Mouse (Mus musculus) CH12.LX (cell line): Measurements from ENCODE around the gene Tmem223.
A peak's percentile ranks its signal among the peaks of the same experiment; 100 is the strongest.

Source experiments
- CHD1 ChIP-seq: IDR thresholded peaks from 2 replicates; pipeline ENCODE4 v1.6.1; 2012; ENCODE audit warnings: low read depth, low read length, improper control_type of control experiment, inconsistent platforms
- CTCF ChIP-seq, 2 experiments: IDR thresholded peaks in 1 of 2; conservative IDR thresholded peaks in 1 of 2; 2 replicates each; pipeline ENCODE4 v1.5.1; 2011 to 2012; ENCODE audit warnings: low read depth in 2 of 2, low read length in 2 of 2, improper control_type of control experiment in 1 of 2, inconsistent platforms in 1 of 2, mild to moderate bottlenecking in 1 of 2, moderate library complexity in 1 of 2
- E2F4 ChIP-seq: IDR thresholded peaks from 2 replicates; pipeline ENCODE4 v1.6.1; 2011; ENCODE audit warnings: low read depth, low read length, improper control_type of control experiment; ENCODE audit not compliant: insufficient replicate concordance
- EP300 ChIP-seq: IDR thresholded peaks from 2 replicates; pipeline ENCODE4 v1.6.1; 2011; ENCODE audit warnings: low read length, improper control_type of control experiment
- HCFC1 ChIP-seq: IDR thresholded peaks from 2 replicates; pipeline ENCODE4 v1.6.1; 2012; ENCODE audit warnings: low read depth, mild to moderate bottlenecking, inconsistent platforms, low read length, improper control_type of control experiment
- JUN ChIP-seq: IDR thresholded peaks from 2 replicates; pipeline ENCODE4 v1.6.1; 2011; ENCODE audit warnings: low read depth, mild to moderate bottlenecking, low read length, improper control_type of control experiment, moderate library complexity; ENCODE audit not compliant: insufficient read depth
- MAZ ChIP-seq: IDR thresholded peaks from 2 replicates; pipeline ENCODE4 v1.6.1; 2012; ENCODE audit warnings: low read depth, mild to moderate bottlenecking, inconsistent platforms, low read length, improper control_type of control experiment, moderate library complexity
- NRF1 ChIP-seq: IDR thresholded peaks from 2 replicates; pipeline ENCODE4 v1.6.1; 2014; ENCODE audit warnings: low read depth, mild to moderate bottlenecking, inconsistent platforms, low read length, improper control_type of control experiment, moderate library complexity
- POLR2A ChIP-seq: IDR thresholded peaks from 2 replicates; pipeline ENCODE4 v1.6.1; 2011; ENCODE audit warnings: low read depth, mild to moderate bottlenecking, improper control_type of control experiment, low read length
- SMC3 ChIP-seq: IDR thresholded peaks from 2 replicates; pipeline ENCODE4 v1.6.1; 2011; ENCODE audit warnings: low read depth, low read length, improper control_type of control experiment
- USF1 ChIP-seq: IDR thresholded peaks from 2 replicates; pipeline ENCODE4 v1.6.1; 2014; ENCODE audit warnings: low read depth, mild to moderate bottlenecking, inconsistent platforms, low read length, improper control_type of control experiment
- ZC3H11A ChIP-seq: IDR thresholded peaks from 2 replicates; pipeline ENCODE4 v1.6.1; 2012; ENCODE audit warnings: low read depth, mild to moderate bottlenecking, inconsistent platforms, low read length, improper control_type of control experiment
- ZKSCAN1 ChIP-seq: IDR thresholded peaks from 2 replicates; pipeline ENCODE4 v1.6.1; 2012; ENCODE audit warnings: low read depth, inconsistent platforms, low read length, improper control_type of control experiment, borderline replicate concordance
- ZNF384 ChIP-seq: IDR thresholded peaks from 2 replicates; pipeline ENCODE4 v1.6.1; 2012; ENCODE audit warnings: low read depth, low read length, improper control_type of control experiment, inconsistent platforms

- TF ChIP-seq EP300 (peak; percentile 1; the same call in 1 of the 2 replicates), HCFC1 (peak; percentile 71), CTCF (conservative IDR thresholded peaks at IDR 0.05 in 1 of 2, IDR thresholded peaks at IDR 0.05 in 1 of 2; ENCODE audit: low read depth in 2 of 2, low read length in 2 of 2) (no peak), ZNF384 (no peak), NRF1 (peak; percentile 41; the same call in 1 of the 2 replicates), E2F4 (peak; percentile 87; the same call in 1 of the 2 replicates), POLR2A (peak; percentile 67), ZKSCAN1 (no peak), SMC3 (no peak), MAZ (peak; percentile 57; the same call in 1 of the 2 replicates), JUN (no peak), ZC3H11A (no peak), USF1 (no peak), CHD1 (no peak)
Observed at GRCm38 (mm10) chr19:8802130-8802821, 31.5 kb downstream of the Tmem223 start, which contains the start of gene Zbtb3.
